Mouse (Mus musculus) gastrocnemius, adult 2 months (tissue): ENCODE data around the gene Trim2. TPM values are rescaled to one million over a fixed set of nuclear protein-coding genes. Genes with fewer than 3 reads are reported as not detected.

Experiments
- DNase-seq: peaks from one replicate; pipeline ENCODE4 v3.0.0; 2022
- H3K27ac ChIP-seq: fragments of 200-600 bp; 2 replicates; pipeline ENCODE4 v1.8.1; 2022; ENCODE audit warnings: mild to moderate bottlenecking
- H3K4me3 ChIP-seq: fragments of 200-600 bp; 2 replicates; pipeline ENCODE4 v1.8.1; 2022; ENCODE audit warnings: mild to moderate bottlenecking, moderate library complexity
- CTCF ChIP-seq: fragments of 200-600 bp; IDR thresholded peaks from 2 replicates; pipeline ENCODE4 v1.8.1; 2022; ENCODE audit warnings: antibody characterized with exemption, mild to moderate bottlenecking, moderate library complexity
- intact Hi-C: fragments of 180-260 bp; cut with DNase I; formaldehyde crosslinking; loops from one replicate; pipeline ENCODE4 v1.15.1; 2025
- total RNA-seq, 2 experiments: library from RNA; stranded (reverse); gene quantifications; 2 replicates each; pipeline ENCODE4 v1.2.3; 2021

Trim2 gene
- total RNA-seq, 2 experiments from 2014 or later: 1.2 to 2.0 TPM

- intact Hi-C loops: loop anchor here (1.0 to 10.0 kb wide), 2 partner anchors 138 to 369 kb away; no protein-coding TSS in a partner anchor
- peak; percentile 92 for TF ChIP-seq CTCF
- DNase-seq: peak; percentile 77
- H3K27ac ChIP-seq: no peak overlapping the region
- no peak overlapping the region for H3K4me3 ChIP-seq
Observed at GRCm38 (mm10) chr3:84175337-84176315, 131.1 kb downstream of the Trim2 start.

- intact Hi-C loops: loop anchor here (10.0 kb wide), 1 partner anchor 371 kb away; no protein-coding TSS in a partner anchor
- no peak for TF ChIP-seq CTCF
- no peak within 1 kb of the TSS for H3K27ac ChIP-seq
- no peak within 1 kb of the TSS for H3K4me3 ChIP-seq
- DNase-seq: no peak
Observed at GRCm38 (mm10) chr3:84173581-84174154, 133.0 kb downstream of the Trim2 start, which contains the start of gene Gm6525. Gene Gm6525 (plus strand): TSS chr3:84174104.

- Histone ChIP-seq H3K4me3 (no peak overlapping the region), H3K27ac (no peak overlapping the region)
- DNase-seq: no peak
- no peak for TF ChIP-seq CTCF
- intact Hi-C loops: loop anchor here (10.0 kb wide), 1 partner anchor 372 kb away; no protein-coding TSS in a partner anchor
Observed at GRCm38 (mm10) chr3:84172406-84172805, 134.3 kb downstream of the Trim2 start.

- no peak for DNase-seq
- Histone ChIP-seq H3K4me3 (no peak overlapping the region), H3K27ac (no peak overlapping the region)
- TF ChIP-seq CTCF: no peak; the same call in 1 of the 2 replicates
- intact Hi-C loops: loop anchor here (10.0 kb wide), 1 partner anchor 375 kb away; no protein-coding TSS in a partner anchor
Observed at GRCm38 (mm10) chr3:84169393-84170005, 137.2 kb downstream of the Trim2 start.

GRCm38 (mm10) chr3:84168943-84169342, 137.7 kb downstream of the Trim2 start:
- TF ChIP-seq CTCF: no peak
- Histone ChIP-seq H3K4me3 (no peak overlapping the region), H3K27ac (no peak overlapping the region)
- DNase-seq: no peak
- intact Hi-C loops: no loop called here

GRCm38 (mm10) chr3:84166073-84166472, 140.6 kb downstream of the Trim2 start:
- H3K27ac ChIP-seq: no peak overlapping the region
- DNase-seq: no peak
- H3K4me3 ChIP-seq: no peak overlapping the region
- intact Hi-C loops: no loop called here
- no peak for TF ChIP-seq CTCF

- TF ChIP-seq CTCF: no peak
- H3K4me3 ChIP-seq: no peak overlapping the region
- intact Hi-C loops: no loop called here
- DNase-seq: no peak
- no peak overlapping the region for H3K27ac ChIP-seq
Observed at GRCm38 (mm10) chr3:84165391-84165790, 141.3 kb downstream of the Trim2 start.

GRCm38 (mm10) chr3:84157559-84158350, 148.9 kb downstream of the Trim2 start:
- Histone ChIP-seq H3K4me3 (no peak overlapping the region), H3K27ac (no peak overlapping the region)
- no peak for TF ChIP-seq CTCF
- intact Hi-C loops: loop anchor here (10.0 kb wide), 1 partner anchor 213 kb away; no protein-coding TSS in a partner anchor
- DNase-seq: no peak

- TF ChIP-seq CTCF: no peak
- Histone ChIP-seq H3K4me3 (no peak overlapping the region), H3K27ac (no peak overlapping the region)
- no peak for DNase-seq
- intact Hi-C loops: loop anchor here (10.0 kb wide), 1 partner anchor 212 kb away; no protein-coding TSS in a partner anchor
Observed at GRCm38 (mm10) chr3:84157011-84157410, 149.7 kb downstream of the Trim2 start.

GRCm38 (mm10) chr3:84156105-84156504, 150.6 kb downstream of the Trim2 start:
- Histone ChIP-seq H3K4me3 (peak overlapping the region; percentile 90), H3K27ac (peak overlapping the region; percentile 38; the same call in 1 of the 2 replicates)
- intact Hi-C loops: loop anchor here (10.0 kb wide), 1 partner anchor 211 kb away; no protein-coding TSS in a partner anchor
- TF ChIP-seq CTCF: no peak
- no peak for DNase-seq

GRCm38 (mm10) chr3:84155558-84156006, 151.1 kb downstream of the Trim2 start, which contains the start of gene Mnd1:
Gene Mnd1 (minus strand): TSS chr3:84155786.
- peak within 1 kb of the TSS; percentile 66 for H3K27ac ChIP-seq
- intact Hi-C loops: loop anchor here (10.0 kb wide), 1 partner anchor 211 kb away; no protein-coding TSS in a partner anchor
- peak within 1 kb of the TSS; percentile 90 for H3K4me3 ChIP-seq
- TF ChIP-seq CTCF: peak; percentile 97
- peak; percentile 99 for DNase-seq
